12 mouse cellular contexts compared by ENCODE assay signal in genomic region chr1:59380926-59381325, GRCm38 (mm10).
DNase-seq lines count a peak whose midpoint lies in the region; TF ChIP-seq lines count a peak whose summit lies in the region.
"Had no signal": no experiment of that assay in that cellular context is flagged by ENCODE, and none has a peak within 500 bp of the region (broad histone marks: within the 10 kb centered on the region; RNA-seq: fewer than 3 reads in every experiment).

No protein-coding gene starts in this region.

- H3K4me1 ChIP-seq in lung, adult 2 months (ENCODE audit: control insufficient read depth, insufficient read depth, low read length) = peaks cover 4% of the 10 kb centered on the region
- H3K4me1 ChIP-seq: intestine, embryonic 15.5 days had no signal

- H3K27ac ChIP-seq in gastrocnemius, adult 2 months = no peak overlapping the region
- H3K27ac ChIP-seq: intestine, embryonic 15.5 days; limb, embryonic 15.5 days had no signal

- no peak overlapping the region for H3K4me3 ChIP-seq in gastrocnemius, adult 2 months
- H3K4me3 ChIP-seq in lung, adult 2 months (replicated peaks; ENCODE audit: extremely low read depth, low read depth, low read length) = no peak overlapping the region
- H3K4me3 ChIP-seq: intestine, embryonic 15.5 days; limb, embryonic 15.5 days; myocyte had no signal

- TF ChIP-seq POLR2A in lung, adult 2 months (IDR thresholded peaks at IDR 0.05; ENCODE audit: borderline replicate concordance, extremely low read depth, low read depth, low read length) = no peak

- intact Hi-C loops in gastrocnemius, adult 2 months (cut with DNase I) = no loop called here

- TF ChIP-seq CTCF in gastrocnemius, adult 2 months (IDR thresholded peaks at IDR 0.05) = no peak
- no peak for TF ChIP-seq CTCF in lung, adult 2 months (IDR thresholded peaks at IDR 0.05; ENCODE audit: insufficient read depth, low read length)

- peak; percentile 43 for DNase-seq in gastrocnemius, adult 2 months
- no peak for DNase-seq in gastrocnemius, adult 8-10 months (ENCODE audit: low spot score in 2 of 2)
- DNase-seq in urinary bladder, postnatal 14 days (ENCODE audit: low spot score) = peak; percentile 43
- no peak for DNase-seq in urinary bladder, postnatal 25 days (ENCODE audit: low spot score)
- peak; percentile 14 for DNase-seq in lung, adult 2 months
- no peak for DNase-seq in embryo, embryonic 11 days
- no peak for DNase-seq in left cerebral cortex, adult 8-10 months (ENCODE audit: low spot score in 2 of 2)
- no peak for DNase-seq in kidney, postnatal 14 days
- DNase-seq: adrenal gland, postnatal 14 days had no signal

- WGBS in lung, adult 2 months = 46% methylated on average over 10 of the region's 10 CpGs

Comparison
In these comparisons a context has a peak if more than half of its experiments do, and no peak if none do; other contexts are left out.
1. DNase-seq: peak in gastrocnemius, adult 2 months (single experiment), urinary bladder, postnatal 14 days (single experiment) and lung, adult 2 months (single experiment); none in gastrocnemius, adult 8-10 months (0 of 2), urinary bladder, postnatal 25 days (single experiment), embryo, embryonic 11 days (single experiment), left cerebral cortex, adult 8-10 months (0 of 2) and kidney, postnatal 14 days (single experiment).